Mouse (Mus musculus): Measurements from ENCODE around the gene Prss33. TPM values are rescaled to one million over a fixed set of nuclear protein-coding genes. Genes with fewer than 3 reads are reported as not detected.

The Prss33 gene
- polyA plus RNA-seq, 1 experiment from 2014 or later = not detected

DNA sequence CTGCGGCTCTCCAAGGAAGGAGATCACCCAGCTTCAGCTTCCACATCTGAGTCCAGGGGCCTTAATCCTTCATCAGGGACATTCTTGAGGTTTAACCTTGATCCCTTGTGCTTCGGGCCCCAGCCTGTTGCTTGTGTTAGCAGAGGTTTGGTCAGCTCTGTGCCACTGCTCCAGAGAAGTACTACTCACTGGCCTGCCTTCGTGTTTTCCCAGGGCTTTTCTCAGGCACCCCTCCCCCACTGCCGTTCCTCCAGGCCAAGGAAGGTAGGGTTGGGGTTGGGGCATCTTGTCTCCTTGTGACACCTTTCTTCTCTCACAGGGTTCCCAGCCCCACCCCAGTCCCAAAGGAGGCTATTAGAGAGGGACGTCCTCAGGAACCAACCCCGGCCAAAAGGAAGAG lies 13.8 kb downstream of the Prss33 start:
- Histone ChIP-seq H3K27ac (no peak overlapping the region), H3K4me1 (peaks cover 10% of the 10 kb centered on the region), H3K4me2 (replicated peaks) (no peak overlapping the region), H3K9ac (no peak overlapping the region), H3K36me3 (peaks cover 99% of the 10 kb centered on the region), H3K9me3 (peaks cover 26% of the 10 kb centered on the region), H3K27me3 (no peaks in the 10 kb centered on the region), H3K4me3 (no peak overlapping the region)
- WGBS = 76% methylated on average over 5 of the region's 6 CpGs
- no peak for ATAC-seq (ENCODE audit: low FRiP score, low read depth)

DNA sequence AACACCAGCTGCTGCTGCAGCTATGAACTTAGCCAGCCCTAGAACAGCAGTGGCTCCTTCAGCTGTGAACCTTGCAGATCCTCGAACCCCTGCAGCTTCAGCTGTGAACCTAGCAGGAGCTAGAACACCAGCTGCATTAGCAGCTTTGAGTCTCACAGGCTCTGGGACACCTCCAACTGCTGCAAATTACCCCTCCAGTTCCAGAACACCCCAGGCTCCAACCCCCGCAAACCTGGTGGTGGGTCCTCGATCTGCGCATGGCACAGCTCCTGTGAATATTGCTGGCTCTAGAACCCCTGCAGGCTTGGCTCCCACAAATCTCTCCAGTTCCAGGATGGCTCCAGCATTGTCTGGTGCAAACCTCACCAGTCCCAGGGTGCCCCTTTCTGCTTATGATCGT lies 15.1 kb downstream of the Prss33 start:
- WGBS = 96% methylated on average over 5 of the region's 5 CpGs
- Histone ChIP-seq H3K9ac (no peak overlapping the region), H3K4me2 (replicated peaks) (no peak overlapping the region), H3K27ac (no peak overlapping the region), H3K27me3 (no peaks in the 10 kb centered on the region), H3K36me3 (peaks cover 100% of the 10 kb centered on the region), H3K9me3 (peaks cover 33% of the 10 kb centered on the region), H3K4me3 (no peak overlapping the region), H3K4me1 (peaks cover 2% of the 10 kb centered on the region; the same call in 1 of the 2 replicates)
- ATAC-seq (ENCODE audit: low FRiP score, low read depth) = no peak

DNA sequence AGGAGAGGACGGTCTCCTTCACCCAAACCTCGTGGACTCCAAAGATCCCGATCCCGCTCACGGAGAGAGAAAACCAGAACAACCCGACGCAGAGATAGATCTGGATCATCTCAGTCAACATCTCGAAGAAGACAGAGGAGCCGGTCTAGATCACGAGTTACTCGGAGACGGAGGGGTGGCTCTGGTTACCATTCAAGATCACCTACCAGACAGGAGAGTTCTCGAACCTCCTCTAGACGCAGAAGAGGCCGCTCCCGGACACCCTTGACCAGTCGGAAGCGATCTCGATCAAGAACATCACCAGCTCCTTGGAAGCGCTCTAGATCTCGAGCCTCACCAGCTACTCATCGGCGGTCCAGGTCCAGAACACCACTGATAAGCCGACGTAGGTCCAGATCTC lies 16.6 kb downstream of the Prss33 start:
- Histone ChIP-seq H3K4me2 (replicated peaks) (no peak overlapping the region), H3K27me3 (no peaks in the 10 kb centered on the region), H3K9me3 (peaks cover 40% of the 10 kb centered on the region), H3K4me3 (no peak overlapping the region), H3K27ac (no peak overlapping the region), H3K4me1 (no peaks in the 10 kb centered on the region), H3K36me3 (peaks cover 100% of the 10 kb centered on the region), H3K9ac (no peak overlapping the region)
- WGBS = 99% methylated on average over 25 of the region's 25 CpGs
- no peak for ATAC-seq (ENCODE audit: low FRiP score, low read depth)

DNA sequence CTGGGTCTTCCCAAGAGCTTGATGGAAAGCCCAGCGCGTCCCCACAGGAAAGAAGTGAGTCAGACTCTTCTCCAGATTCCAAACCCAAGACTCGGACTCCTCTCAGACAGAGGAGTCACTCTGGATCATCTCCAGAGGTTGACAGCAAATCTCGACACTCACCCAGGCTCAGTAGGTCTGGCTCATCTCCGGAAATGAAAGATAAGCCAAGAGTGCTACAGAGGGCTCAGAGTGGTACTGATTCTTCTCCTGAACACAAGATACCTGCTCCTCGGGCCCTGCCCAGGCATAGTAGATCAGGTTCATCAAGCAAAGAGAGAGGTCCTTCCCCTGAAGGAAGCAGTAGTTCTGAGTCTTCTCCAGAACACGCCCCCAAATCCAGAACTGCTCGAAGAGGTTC lies 17.3 kb downstream of the Prss33 start:
- WGBS = 98% methylated on average over 8 of the region's 8 CpGs
- no peak overlapping the region for H3K9ac ChIP-seq
- H3K4me3 ChIP-seq = no peak overlapping the region
- peaks cover 40% of the 10 kb centered on the region for H3K9me3 ChIP-seq
- H3K36me3 ChIP-seq = peaks cover 100% of the 10 kb centered on the region
- no peak overlapping the region for H3K27ac ChIP-seq
- H3K4me2 ChIP-seq (replicated peaks) = no peak overlapping the region
- no peaks in the 10 kb centered on the region for H3K27me3 ChIP-seq
- ATAC-seq (ENCODE audit: low FRiP score, low read depth) = no peak
- no peaks in the 10 kb centered on the region for H3K4me1 ChIP-seq

DNA sequence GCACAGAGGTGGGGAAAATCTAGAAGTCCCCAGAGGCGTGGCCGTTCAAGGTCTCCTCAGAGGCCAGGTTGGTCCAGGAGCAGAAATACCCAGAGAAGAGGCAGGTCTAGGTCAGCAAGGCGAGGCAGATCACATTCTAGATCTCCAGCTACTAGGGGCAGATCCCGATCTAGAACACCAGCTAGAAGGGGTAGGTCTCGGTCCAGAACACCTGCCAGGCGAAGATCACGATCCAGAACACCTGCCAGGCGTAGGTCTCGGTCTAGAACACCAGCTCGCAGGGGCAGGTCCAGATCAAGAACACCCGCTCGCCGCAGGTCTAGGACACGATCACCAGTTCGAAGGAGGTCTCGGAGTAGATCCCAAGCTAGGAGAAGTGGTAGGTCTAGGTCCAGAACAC lies 20.2 kb downstream of the Prss33 start:
- H3K4me2 ChIP-seq (replicated peaks) = no peak overlapping the region
- H3K27ac ChIP-seq = no peak overlapping the region
- H3K27me3 ChIP-seq = no peaks in the 10 kb centered on the region
- H3K4me3 ChIP-seq = no peak overlapping the region
- over 99% methylated on average over 16 of the region's 16 CpGs for WGBS
- H3K36me3 ChIP-seq = peaks cover 96% of the 10 kb centered on the region
- H3K9me3 ChIP-seq = peaks cover 40% of the 10 kb centered on the region
- H3K9ac ChIP-seq = no peak overlapping the region
- no peaks in the 10 kb centered on the region for H3K4me1 ChIP-seq
- ATAC-seq (ENCODE audit: low FRiP score, low read depth) = no peak

DNA sequence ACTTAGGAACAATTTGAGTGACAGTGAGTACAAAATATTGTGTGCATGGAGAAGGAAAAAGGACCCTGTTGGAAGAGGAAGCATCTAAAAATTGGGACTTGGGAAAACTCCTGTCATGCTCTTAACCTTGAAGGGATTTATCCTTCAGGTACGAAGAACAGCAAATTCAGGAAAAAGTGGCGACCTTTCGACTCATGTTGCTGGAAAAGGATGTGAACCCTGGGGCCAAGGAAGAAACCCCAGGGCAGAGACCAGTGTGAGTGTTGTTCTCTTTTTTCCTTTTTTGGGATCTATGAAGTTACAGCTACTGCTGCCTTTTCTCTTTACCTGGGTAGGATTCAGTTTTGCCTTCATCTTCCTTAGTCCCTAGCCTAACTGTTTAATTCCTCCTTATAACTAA lies 27.9 kb downstream of the Prss33 start:
- no peak overlapping the region for H3K9ac ChIP-seq
- 92% methylated on average over 3 of the region's 3 CpGs for WGBS
- H3K36me3 ChIP-seq = peaks cover 62% of the 10 kb centered on the region

DNA sequence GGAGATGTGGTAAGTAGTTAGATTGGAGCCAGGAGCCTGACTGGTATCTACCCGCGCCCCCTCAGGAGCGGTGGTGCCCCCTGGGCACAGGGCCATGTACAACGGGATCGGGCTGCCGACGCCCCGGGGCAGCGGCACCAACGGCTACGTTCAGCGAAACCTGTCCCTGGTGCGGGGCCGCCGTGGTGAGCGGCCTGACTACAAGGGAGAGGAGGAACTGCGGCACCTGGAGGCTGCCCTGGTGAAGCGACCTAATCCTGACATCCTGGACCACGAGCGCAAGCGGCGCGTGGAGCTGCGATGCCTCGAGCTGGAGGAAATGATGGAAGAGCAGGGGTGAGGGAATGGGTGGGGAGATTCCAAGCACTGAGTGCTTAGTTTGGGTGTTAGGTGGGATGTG lies 29.0 kb downstream of the Prss33 start:
- Histone ChIP-seq H3K9me3 (no peaks in the 10 kb centered on the region), H3K4me1 (peaks cover 32% of the 10 kb centered on the region), H3K27me3 (no peaks in the 10 kb centered on the region), H3K27ac (no peak overlapping the region), H3K4me3 (peak overlapping the region; percentile 20), H3K9ac (peak overlapping the region; percentile 46), H3K4me2 (replicated peaks) (peak overlapping the region; percentile 95), H3K36me3 (peaks cover 51% of the 10 kb centered on the region)
- 79% methylated on average over 25 of the region's 25 CpGs for WGBS
- ATAC-seq (ENCODE audit: low FRiP score, low read depth) = no peak

More for the DNA sequence above, 27.9 kb downstream of the Prss33 start:
- Histone ChIP-seq H3K9me3 (no peaks in the 10 kb centered on the region), H3K27me3 (no peaks in the 10 kb centered on the region), H3K4me1 (peaks cover 32% of the 10 kb centered on the region), H3K4me3 (no peak overlapping the region), H3K27ac (no peak overlapping the region), H3K4me2 (replicated peaks) (no peak overlapping the region)
- ATAC-seq (ENCODE audit: low FRiP score, low read depth) = no peak

DNA sequence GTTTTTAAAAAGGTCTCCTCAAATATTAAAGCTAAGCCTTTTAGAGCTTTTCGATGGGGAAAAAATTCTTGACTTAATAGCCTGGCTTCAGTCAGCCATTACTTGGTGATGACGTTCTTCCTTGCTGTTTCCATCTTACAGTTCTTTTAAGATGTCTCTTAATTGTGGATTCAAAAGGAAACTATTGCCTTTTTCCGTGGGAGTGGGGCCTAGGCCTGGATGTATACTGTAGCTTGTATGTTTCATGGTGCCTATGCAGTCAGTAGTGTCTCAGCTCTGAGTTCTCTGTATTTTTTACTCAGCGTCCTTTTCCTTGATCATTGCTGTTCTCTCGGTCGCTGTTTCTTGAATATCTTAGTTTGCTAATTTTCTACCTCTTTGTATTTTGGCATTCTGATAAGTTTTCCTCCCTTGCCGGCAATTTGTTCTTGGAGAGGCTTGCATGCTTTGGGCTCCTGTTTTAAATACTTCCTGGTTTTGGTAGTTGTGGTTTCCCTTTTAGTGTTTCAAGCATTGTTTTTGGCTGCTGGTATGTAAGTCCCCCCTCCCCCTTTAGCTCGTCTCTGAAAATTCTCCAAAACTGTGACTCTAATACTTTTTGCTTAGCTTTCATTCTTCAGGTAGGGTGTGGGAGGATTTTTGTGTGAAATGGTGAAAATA lies 31.3 kb downstream of the Prss33 start:
- Histone ChIP-seq H3K27me3 (no peaks in the 10 kb centered on the region), H3K9me3 (no peaks in the 10 kb centered on the region), H3K27ac (peak overlapping the region; percentile 97), H3K9ac (peak overlapping the region; percentile 99), H3K4me2 (replicated peaks) (peak overlapping the region; percentile 95), H3K4me1 (peaks cover 32% of the 10 kb centered on the region), H3K36me3 (peaks cover 30% of the 10 kb centered on the region), H3K4me3 (peak overlapping the region; percentile 99)
- 3% methylated on average over 8 of the region's 8 CpGs for WGBS
- no peak for ATAC-seq (ENCODE audit: low FRiP score, low read depth)

DNA sequence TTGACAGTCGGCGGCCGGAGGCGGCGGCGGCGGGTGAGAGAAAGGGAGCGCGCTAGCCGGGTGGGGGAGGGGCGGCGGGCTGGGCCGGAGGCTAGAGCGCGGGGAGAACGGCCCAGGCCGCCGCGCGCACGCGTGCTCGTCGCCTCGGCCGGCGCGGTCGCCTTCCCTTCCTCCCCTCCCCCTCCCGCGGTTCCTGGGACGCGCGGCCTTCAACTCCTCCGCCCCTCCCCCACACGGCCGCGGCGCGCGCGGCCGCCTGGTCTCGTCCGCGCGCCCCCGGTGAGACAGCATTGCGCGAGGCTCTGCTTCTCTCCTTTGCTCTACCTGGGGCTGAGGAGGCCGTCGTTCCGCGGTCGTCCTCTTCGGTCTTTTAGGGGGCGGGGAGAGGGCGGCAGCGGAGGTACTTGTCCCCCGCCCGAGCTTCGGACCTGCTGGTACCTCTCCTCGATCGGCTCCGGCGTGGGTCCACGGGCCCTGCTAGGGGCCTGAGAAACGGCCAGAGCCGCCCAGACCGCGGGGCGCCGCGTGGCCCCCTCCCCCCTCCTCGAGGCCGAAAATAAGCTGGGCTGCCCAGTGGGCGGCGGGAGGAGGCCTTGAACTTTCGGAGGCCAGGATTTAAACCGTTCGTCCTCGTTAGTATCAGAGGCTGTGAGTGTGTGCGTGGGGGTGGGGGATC lies 32.4 kb downstream of the Prss33 start:
- no peaks in the 10 kb centered on the region for H3K9me3 ChIP-seq
- peaks cover 19% of the 10 kb centered on the region for H3K36me3 ChIP-seq
- ATAC-seq (ENCODE audit: low FRiP score, low read depth) = peak; percentile 54
- no peaks in the 10 kb centered on the region for H3K27me3 ChIP-seq
- H3K4me1 ChIP-seq = peaks cover 32% of the 10 kb centered on the region
- H3K9ac ChIP-seq = peak overlapping the region; percentile 99
- peak overlapping the region; percentile 95 for H3K4me2 ChIP-seq (replicated peaks)
- under 1% methylated on average over 56 of the region's 83 CpGs for WGBS
- H3K27ac ChIP-seq = peak overlapping the region; percentile 97
- peak overlapping the region; percentile 99 for H3K4me3 ChIP-seq

DNA sequence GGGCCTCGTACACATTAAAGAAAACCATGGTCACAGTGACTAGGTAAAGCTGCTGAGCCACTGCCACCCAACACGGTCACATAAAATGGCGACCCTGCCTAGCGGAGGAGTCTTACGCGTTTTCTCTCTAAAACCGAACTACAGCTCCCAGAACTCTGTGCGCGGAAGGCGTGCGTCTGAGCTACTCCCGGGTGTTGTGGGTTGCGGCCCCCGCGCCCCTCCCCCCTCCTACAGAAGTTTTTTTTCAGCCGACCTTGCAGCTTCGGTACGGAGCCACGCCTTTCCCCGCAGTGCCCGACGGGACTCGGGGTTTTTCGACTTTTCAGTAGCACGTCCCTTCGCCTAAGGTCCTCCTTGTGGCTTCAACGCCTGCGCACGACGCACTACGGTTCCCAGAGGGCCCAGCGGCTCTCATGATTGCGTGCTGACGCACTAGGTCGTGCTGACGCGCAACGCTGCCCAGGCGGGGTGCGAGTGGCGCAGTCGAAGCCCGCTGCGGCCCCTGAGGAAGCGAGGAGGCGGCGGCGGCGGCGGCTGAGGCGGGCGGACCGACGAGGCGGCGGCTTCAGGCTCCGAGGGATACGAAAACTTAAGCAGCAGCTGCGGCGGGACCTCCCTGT lies 33.0 kb downstream of the Prss33 start:
- H3K4me1 ChIP-seq = peaks cover 32% of the 10 kb centered on the region
- H3K9ac ChIP-seq = peak overlapping the region; percentile 99
- no peaks in the 10 kb centered on the region for H3K27me3 ChIP-seq
- H3K4me3 ChIP-seq = peak overlapping the region; percentile 99
- H3K9me3 ChIP-seq = no peaks in the 10 kb centered on the region
- H3K36me3 ChIP-seq = peaks cover 13% of the 10 kb centered on the region
- H3K4me2 ChIP-seq (replicated peaks) = peak overlapping the region; percentile 95
- peak; percentile 99 for ATAC-seq (ENCODE audit: low FRiP score, low read depth)
- H3K27ac ChIP-seq = peak overlapping the region; percentile 97
- under 1% methylated on average over 60 of the region's 60 CpGs for WGBS

DNA sequence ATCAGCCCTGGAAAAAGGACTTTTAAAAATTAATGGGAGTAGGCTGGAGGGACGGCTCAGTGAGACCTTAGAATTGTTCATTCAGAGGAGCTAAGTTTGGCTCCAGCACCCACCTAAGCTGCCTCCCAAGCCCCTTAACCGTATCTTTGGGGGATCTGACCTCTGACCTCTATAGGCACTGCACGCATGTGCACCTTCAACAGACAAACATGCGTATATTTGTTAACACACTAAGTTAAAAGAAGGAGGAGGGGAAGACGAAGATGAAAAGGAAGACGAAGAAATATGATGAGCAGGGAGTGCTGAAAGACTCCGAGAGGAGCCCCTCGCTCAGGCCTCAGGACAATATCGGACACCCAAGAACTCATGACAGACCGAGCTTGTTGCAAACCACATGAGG lies 34.2 kb downstream of the Prss33 start:
- ATAC-seq (ENCODE audit: low FRiP score, low read depth) = no peak
- no peak overlapping the region for H3K4me2 ChIP-seq (replicated peaks)
- no peak overlapping the region for H3K27ac ChIP-seq
- no peaks in the 10 kb centered on the region for H3K9me3 ChIP-seq
- H3K27me3 ChIP-seq = no peaks in the 10 kb centered on the region
- H3K36me3 ChIP-seq = peaks cover under 1% of the 10 kb centered on the region
- no peak overlapping the region for H3K4me3 ChIP-seq
- H3K9ac ChIP-seq = no peak overlapping the region
- H3K4me1 ChIP-seq = peaks cover 23% of the 10 kb centered on the region
- WGBS = 87% methylated on average over 10 of the region's 10 CpGs

DNA sequence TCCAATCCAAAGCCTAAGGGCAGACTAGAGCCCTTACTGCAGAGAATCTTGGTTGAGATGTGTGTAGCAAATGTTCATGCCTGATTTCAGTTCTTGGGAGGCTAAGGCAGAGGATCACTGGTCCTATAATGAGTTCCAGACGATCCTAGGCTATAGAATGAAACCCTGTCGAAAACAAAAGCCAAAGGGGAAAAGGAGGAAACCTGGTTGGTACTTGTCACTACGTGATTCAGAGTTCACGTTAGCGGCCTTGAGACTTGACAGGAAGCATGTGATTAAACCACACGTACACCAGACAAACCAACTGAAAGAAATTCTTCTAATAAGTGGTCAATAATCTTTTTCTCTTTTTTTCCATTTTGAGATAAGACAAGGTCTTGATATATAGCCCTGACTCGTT lies 38.5 kb downstream of the Prss33 start:
- H3K27ac ChIP-seq = no peak overlapping the region
- no peak overlapping the region for H3K9ac ChIP-seq
- peaks cover 7% of the 10 kb centered on the region; the same call in 1 of the 2 replicates for H3K36me3 ChIP-seq
- no peaks in the 10 kb centered on the region for H3K4me1 ChIP-seq
- WGBS = 18% methylated on average over 7 of the region's 7 CpGs
- H3K4me2 ChIP-seq (replicated peaks) = no peak overlapping the region
- no peaks in the 10 kb centered on the region for H3K27me3 ChIP-seq
- no peak overlapping the region for H3K4me3 ChIP-seq
- ATAC-seq (ENCODE audit: low FRiP score, low read depth) = no peak
- H3K9me3 ChIP-seq = no peaks in the 10 kb centered on the region

Data from limb, embryonic 13.5 days (tissue).